Mouse (Mus musculus) cerebellum, postnatal 25 days (tissue): ENCODE measurements at regions not wholly inside any gene's neighbourhood (a gene's known extent, or its start where the extent isn't known, plus 50 kb on each side); places are given as distances from the start of the nearest gene placed in this dataset.
A peak's percentile ranks its signal among the peaks of the same experiment; 100 is the strongest.

Experiments
- DNase-seq, 2 experiments: peaks; one replicate each; pipeline ENCODE4 v3.0.0; 2021; ENCODE audit warnings: mixed read lengths in 2 of 2

- DNase-seq, result no peak
Measured at GRCm38 (mm10) chr11:111857288-111857687, 791.3 kb downstream of the Kcnj2 start.

GRCm38 (mm10) chr11:111858111-111858510, 792.1 kb downstream of the Kcnj2 start:
- no peak for DNase-seq

DNA sequence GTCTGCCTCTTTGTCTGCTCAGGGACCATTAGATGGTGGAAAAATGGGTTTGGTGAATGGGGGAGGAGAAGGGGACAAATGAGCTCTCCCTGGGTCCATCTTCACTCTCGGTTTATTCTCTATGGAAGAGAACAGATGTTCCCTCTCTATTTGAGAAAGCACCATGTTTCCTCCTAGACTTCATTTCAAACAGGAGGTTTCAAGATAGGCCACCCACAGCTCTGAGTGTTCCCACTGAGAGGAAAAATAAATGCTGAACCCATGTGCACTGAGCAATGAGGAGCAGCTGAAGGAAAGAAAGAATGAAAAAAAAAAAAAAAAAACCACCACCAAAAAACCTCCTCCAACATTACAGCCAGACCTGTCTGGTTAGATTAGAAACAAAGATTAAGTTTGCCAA, 799.2 kb downstream of the Kcnj2 start:
- DNase-seq, result no peak

GRCm38 (mm10) chr11:111875406-111875805, 809.4 kb downstream of the Kcnj2 start:
- no peak for DNase-seq

GRCm38 (mm10) chr11:111880146-111880545, 814.2 kb downstream of the Kcnj2 start:
- DNase-seq, result no peak

- no peak for DNase-seq
Measured at GRCm38 (mm10) chr11:111890026-111890425, 824.1 kb downstream of the Kcnj2 start.

DNA sequence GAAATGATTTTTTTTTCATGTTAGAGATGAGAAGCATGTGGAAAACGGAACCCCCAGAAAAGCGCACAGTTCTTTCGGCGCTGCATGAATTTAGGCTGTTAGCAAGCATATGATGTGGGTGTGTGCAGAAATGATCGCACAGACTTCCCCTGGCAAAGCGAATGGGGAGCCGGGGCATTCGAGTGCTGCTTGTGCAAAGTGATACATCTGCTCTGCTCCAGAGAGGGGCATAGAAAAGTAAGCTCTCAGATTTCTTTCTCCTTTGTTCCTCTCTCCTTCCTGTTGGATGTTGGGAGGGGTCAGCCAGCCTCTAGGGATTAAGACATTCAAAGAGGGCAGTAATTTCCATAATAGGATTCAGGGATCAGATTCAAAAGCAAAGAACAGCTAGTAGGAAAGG, 827.9 kb downstream of the Kcnj2 start:
- no peak for DNase-seq

- DNase-seq, result no peak
Measured at GRCm38 (mm10) chr11:111895221-111896200, 829.5 kb downstream of the Kcnj2 start.

GRCm38 (mm10) chr11:111897001-111897400, 831.0 kb downstream of the Kcnj2 start:
- no peak for DNase-seq

DNA sequence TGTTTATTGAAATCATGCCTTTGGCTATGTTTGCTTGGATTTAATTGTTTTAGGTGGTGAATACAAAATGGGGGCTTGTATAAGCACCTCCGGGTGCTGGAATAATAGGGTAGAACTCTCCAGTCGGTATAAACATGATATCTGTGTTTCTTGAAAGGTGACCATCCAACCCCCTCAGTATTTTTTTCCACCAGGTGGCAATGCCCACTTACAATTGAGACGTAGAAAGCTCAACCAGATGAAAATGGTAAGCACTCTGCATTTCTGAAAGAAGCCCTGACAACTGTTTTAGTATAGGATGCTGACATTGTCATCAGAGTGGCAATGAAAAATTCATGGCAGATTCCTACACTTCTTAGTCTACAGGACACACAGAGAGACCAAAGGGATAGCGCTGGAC, 838.1 kb downstream of the Kcnj2 start:
- DNase-seq, result no peak

GRCm38 (mm10) chr11:111913891-111914290, 847.9 kb downstream of the Kcnj2 start:
- no peak for DNase-seq

DNA sequence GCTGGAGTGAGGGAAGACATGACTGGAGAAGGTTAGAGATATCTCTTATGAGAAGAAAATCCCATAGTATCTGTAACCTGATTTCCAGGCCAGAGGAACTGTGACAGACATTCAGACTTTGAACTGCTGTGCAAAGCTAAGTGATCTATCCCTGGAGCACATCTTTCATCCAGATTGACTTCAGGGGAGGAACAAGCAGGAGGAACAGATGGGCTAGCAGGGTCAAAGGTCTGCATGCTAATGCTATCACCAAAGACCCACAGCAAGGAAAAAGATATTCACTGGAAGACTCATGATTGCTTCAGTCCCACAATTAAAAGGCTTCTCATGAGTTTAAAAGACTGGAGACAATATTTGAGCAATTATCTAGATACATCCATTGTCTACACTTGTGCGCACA, 855.7 kb upstream of the Sox9 start:
- DNase-seq, result no peak

- peak in 1 of 2 experiments; percentile 5 for DNase-seq
Measured at GRCm38 (mm10) chr11:111929366-111929765, 852.7 kb upstream of the Sox9 start.

DNA sequence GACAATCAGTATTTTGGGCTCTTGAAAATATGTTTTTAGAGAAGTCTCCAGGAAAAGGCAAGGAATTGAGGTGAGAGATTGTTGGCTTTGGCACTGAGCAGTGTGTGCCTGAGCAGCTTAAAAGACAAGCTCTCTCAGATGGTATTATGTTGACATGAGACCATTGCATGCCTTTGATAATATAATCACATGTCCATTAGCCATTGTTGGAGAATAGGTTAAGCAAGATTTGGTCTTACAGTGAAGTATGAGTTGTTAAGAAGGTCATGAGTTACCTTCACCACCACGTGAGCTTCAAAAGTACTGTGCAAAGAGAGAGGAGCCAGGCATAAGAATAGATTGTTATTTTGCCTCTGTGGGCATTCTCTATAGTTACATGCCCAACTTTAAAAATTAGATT, 850.0 kb upstream of the Sox9 start:
- DNase-seq, result no peak

GRCm38 (mm10) chr11:111944282-111944681, 837.7 kb upstream of the Sox9 start:
- DNase-seq, result no peak

GRCm38 (mm10) chr11:111945806-111946205, 836.2 kb upstream of the Sox9 start:
- no peak for DNase-seq

DNA sequence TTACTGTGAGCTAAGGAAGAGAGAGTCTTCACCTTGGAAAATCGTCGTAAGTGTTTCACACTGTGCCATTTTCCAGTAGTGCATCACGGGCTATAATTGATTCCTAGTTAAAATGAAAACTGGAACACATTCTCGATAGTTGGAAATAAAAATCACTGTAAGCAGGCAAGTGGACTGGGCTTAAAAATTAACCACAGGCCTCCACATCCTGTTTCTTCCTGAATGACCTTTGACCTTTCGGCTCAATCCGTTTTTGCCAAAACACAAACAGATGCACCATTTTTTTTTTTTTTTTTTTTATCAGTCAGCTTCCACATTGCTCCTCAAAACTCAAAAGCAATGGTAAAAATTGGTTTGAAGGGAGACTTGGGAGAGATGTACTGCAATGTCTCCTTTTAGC, 834.4 kb upstream of the Sox9 start:
- no peak for DNase-seq

GRCm38 (mm10) chr11:111953421-111953820, 828.6 kb upstream of the Sox9 start:
- DNase-seq, result no peak

DNA sequence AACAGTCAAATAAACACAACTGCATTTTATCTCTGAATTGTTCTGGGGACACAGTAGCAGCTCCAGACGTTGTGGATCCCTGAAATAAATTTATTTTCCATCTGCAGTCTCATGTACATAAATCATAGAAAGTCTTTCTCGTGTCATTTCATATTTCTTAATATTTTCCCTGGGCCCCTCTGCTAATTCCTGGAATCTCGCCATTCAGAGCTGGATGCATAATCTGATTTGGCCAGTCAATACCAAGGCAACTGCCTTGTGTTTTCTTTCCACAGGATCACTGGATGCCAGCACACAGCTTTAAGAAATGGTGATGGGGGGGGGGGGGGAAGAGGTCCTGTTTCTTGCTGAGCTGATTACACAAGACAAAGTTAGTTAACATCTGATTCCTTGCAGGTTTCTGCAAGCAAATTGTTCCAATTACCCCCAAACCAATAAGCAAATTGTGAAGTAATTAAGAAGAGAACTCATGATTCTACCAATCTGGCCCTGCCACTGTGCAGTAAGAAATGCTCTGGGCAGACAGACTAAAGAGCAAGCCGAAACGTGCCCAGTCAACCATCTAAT, 824.2 kb upstream of the Sox9 start:
- DNase-seq, result no peak

GRCm38 (mm10) chr11:111961047-111961837, 820.8 kb upstream of the Sox9 start:
- DNase-seq, result no peak

DNA sequence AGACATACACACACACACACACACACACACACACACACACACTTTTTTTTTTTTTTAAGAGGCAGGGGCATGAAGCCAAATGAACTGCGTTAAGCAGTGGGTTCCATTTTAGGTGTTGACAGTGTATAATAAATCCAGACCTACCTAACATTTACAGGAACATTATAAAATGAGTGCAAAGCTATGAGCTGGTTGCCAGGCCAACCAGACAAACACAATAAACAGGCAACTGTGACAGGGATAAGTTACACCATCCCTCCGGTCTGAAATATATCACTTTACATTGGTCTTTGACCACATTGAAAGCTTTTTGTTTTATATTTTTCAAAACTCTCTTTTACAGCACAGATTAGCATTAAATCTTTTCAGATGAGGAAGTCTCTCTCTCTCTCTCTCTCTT, 820.2 kb upstream of the Sox9 start:
- no peak for DNase-seq

GRCm38 (mm10) chr11:111964066-111964465, 818.0 kb upstream of the Sox9 start:
- DNase-seq, result no peak

DNA sequence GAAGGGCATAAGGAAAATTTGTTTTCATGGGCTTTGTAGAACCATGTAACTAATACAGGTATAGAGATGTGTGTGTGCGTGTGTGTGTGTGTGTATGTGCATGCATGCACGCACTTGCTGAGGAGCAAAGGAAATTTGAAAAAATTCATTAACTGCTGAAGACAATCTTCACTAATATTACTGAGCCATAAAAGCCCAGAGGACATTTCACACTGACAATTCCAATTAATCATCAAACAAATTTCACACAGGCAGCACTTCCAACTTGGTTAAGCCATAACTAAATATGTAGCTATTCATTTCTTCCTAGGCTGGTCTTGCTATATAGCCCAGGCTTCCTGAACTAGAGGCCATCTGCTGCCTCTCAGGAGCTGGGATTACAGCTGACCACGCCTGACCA, 815.6 kb upstream of the Sox9 start:
- no peak for DNase-seq

DNA sequence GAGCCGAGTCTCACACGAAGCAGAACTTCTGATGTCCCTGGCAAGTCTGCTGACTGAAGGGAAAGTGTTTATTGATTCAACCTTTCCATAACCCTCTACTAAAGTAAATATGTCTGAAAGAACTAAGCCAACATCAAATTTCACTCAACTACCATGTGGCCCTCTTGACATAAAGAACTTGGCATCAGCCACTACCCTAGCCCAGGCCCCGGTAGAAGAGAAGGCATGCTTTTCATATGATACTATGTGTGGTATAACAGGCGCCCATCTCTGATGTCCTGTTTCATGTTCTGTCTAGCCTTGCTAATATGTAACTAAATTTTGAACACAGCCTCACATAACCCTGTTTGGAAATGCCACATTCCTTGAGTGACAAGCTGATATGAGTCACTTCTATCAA, 811.0 kb upstream of the Sox9 start:
- no peak for DNase-seq
